Mouse (Mus musculus) spleen, postnatal 0 days (tissue): Measurements from ENCODE around the gene Sox4. TPM values are rescaled to one million over a fixed set of nuclear protein-coding genes. Genes with fewer than 3 reads are reported as not detected.

Source experiments
- polyA plus RNA-seq: library from polyadenylated mRNA; unstranded; fragments of >200 nt; fragmentation: Nextera tagmentation; extraction: Ambion mirVana; gene quantifications from 2 replicates; pipeline ENCODE4 v1.2.1, GENCODE M21; 2015

Gene Sox4
- polyA plus RNA-seq: 11.3 and 15.5 TPM in 2 replicates

GRCm38 (mm10) chr13:28953581-28953991, at the start of gene Sox4:
Sox4 (minus strand) TSS chr13:28953713.

